In genomic region chr2:4913949-4914348, GRCm38 (mm10) we compare ENCODE assay signal across 23 mouse cellular contexts. TPM values are rescaled to one million over a fixed set of nuclear protein-coding genes. Genes with fewer than 3 reads are reported as not detected.
DNase-seq lines count a peak whose midpoint lies in the region; ATAC-seq and TF ChIP-seq lines count a peak whose summit lies in the region.
"Had no signal": no experiment of that assay in that cellular context is flagged by ENCODE, and none has a peak within 500 bp of the region (broad histone marks: within the 10 kb centered on the region; RNA-seq: fewer than 3 reads in every experiment).

No protein-coding gene starts in this region.

- H3K4me3 ChIP-seq in forebrain, embryonic 12.5 days (replicated peaks) = no peak overlapping the region
- no peak overlapping the region for H3K4me3 ChIP-seq in forebrain, postnatal 0 days (ENCODE audit: low read depth, low read length)
- no peak overlapping the region for H3K4me3 ChIP-seq in lung, embryonic 15.5 days
- H3K4me3 ChIP-seq: embryonic facial prominence, embryonic 13.5 days; heart, embryonic 10.5 days; limb, embryonic 13.5 days had no signal

- no peak overlapping the region for H3K4me2 ChIP-seq in forebrain, embryonic 12.5 days
- no peak overlapping the region for H3K4me2 ChIP-seq in forebrain, postnatal 0 days (ENCODE audit: low read depth)
- H3K4me2 ChIP-seq in lung, embryonic 15.5 days = no peak overlapping the region
- H3K4me2 ChIP-seq: embryonic facial prominence, embryonic 13.5 days; limb, embryonic 13.5 days; liver, embryonic 11.5 days had no signal

- peaks cover 8% of the 10 kb centered on the region; the same call in 1 of the 2 replicates for H3K4me1 ChIP-seq in forebrain, embryonic 12.5 days
- H3K4me1 ChIP-seq in forebrain, postnatal 0 days (ENCODE audit: insufficient read depth) = no peaks in the 10 kb centered on the region
- peaks cover 11% of the 10 kb centered on the region for H3K4me1 ChIP-seq in lung, embryonic 15.5 days

- no peaks in the 10 kb centered on the region for H3K9me3 ChIP-seq in forebrain, embryonic 12.5 days
- no peaks in the 10 kb centered on the region for H3K9me3 ChIP-seq in forebrain, postnatal 0 days (ENCODE audit: low read length)
- H3K9me3 ChIP-seq in lung, embryonic 15.5 days = no peaks in the 10 kb centered on the region
- H3K9me3 ChIP-seq: limb, embryonic 13.5 days had no signal

- H3K36me3 ChIP-seq in forebrain, embryonic 12.5 days (replicated peaks) = 0 out of 2 replicates have a peak, but pooled peaks cover 7% of the 10 kb centered on the region
- peaks cover under 1% of the 10 kb centered on the region; the same call in 1 of the 2 replicates for H3K36me3 ChIP-seq in forebrain, postnatal 0 days (ENCODE audit: insufficient read depth)
- H3K36me3 ChIP-seq in lung, embryonic 15.5 days = no peaks in the 10 kb centered on the region
- H3K36me3 ChIP-seq: embryonic facial prominence, embryonic 13.5 days had no signal

- 61% methylated on average over 7 of the region's 7 CpGs for WGBS in forebrain, embryonic 12.5 days
- 62% methylated on average over 7 of the region's 7 CpGs for WGBS in forebrain, postnatal 0 days
- 63% methylated on average over 7 of the region's 7 CpGs for WGBS in lung, embryonic 15.5 days

- no peak for TF ChIP-seq CTCF in forebrain, postnatal 0 days (IDR thresholded peaks at IDR 0.05; ENCODE audit: low read depth)

- H3K27ac ChIP-seq in forebrain, embryonic 12.5 days = 0 out of 2 replicates have a peak overlapping the region, but pooled peaks have one; percentile 5
- H3K27ac ChIP-seq in forebrain, postnatal 0 days (ENCODE audit: low read depth, low read length) = no peak overlapping the region
- H3K27ac ChIP-seq in lung, embryonic 15.5 days = peak overlapping the region; percentile 51
- H3K27ac ChIP-seq: embryonic facial prominence, embryonic 13.5 days; heart, embryonic 10.5 days; kidney, postnatal 0 days; limb, embryonic 13.5 days had no signal

- no peaks in the 10 kb centered on the region for H3K27me3 ChIP-seq in forebrain, embryonic 12.5 days
- H3K27me3 ChIP-seq in forebrain, postnatal 0 days (ENCODE audit: insufficient read depth, low read length) = no peaks in the 10 kb centered on the region
- H3K27me3 ChIP-seq in lung, embryonic 15.5 days = no peaks in the 10 kb centered on the region
- H3K27me3 ChIP-seq: embryonic facial prominence, embryonic 13.5 days; limb, embryonic 13.5 days had no signal

- no peak for DNase-seq in forebrain, postnatal 0 days
- no peak for DNase-seq in lung, postnatal 10 days
- peak; percentile 29 for DNase-seq in retina, postnatal 1 day
- no peak for DNase-seq in retina, embryonic 14.5 days (ENCODE audit: low spot score)
- DNase-seq: adrenal gland, adult 2 months; adrenal gland, postnatal 36 days; cerebellum, adult 18-20 months; gastrocnemius, postnatal 14 days; heart, postnatal 36 days; kidney, adult 8-10 months; kidney, postnatal 4 days; lung, postnatal 14 days; thymus, postnatal 14 days had no signal

- no peak overlapping the region for H3K9ac ChIP-seq in forebrain, embryonic 12.5 days
- H3K9ac ChIP-seq in forebrain, postnatal 0 days = no peak overlapping the region
- no peak overlapping the region for H3K9ac ChIP-seq in lung, embryonic 15.5 days
- H3K9ac ChIP-seq: embryonic facial prominence, embryonic 13.5 days; limb, embryonic 13.5 days had no signal

- ATAC-seq in forebrain, embryonic 12.5 days (ENCODE audit: low FRiP score) = no peak
- ATAC-seq in forebrain, postnatal 0 days = no peak
- no peak for ATAC-seq in lung, embryonic 15.5 days (ENCODE audit: borderline replicate concordance, extremely low read depth, low FRiP score, low TSS enrichment)
- ATAC-seq in activated CD4-positive, CD25-positive, alpha-beta regulatory T cell, adult 4 months = no peak
- ATAC-seq: CD4-positive, CD25-positive, alpha-beta regulatory T cell, adult 4 months; intestine, embryonic 16.5 days had no signal

RNA-seq across cellular contexts. Expression of gene Phyh, which starts 4.9 kb away (rescaled TPM):
- 43.4 and 44.0 TPM in 2 replicates for polyA plus RNA-seq in forebrain, embryonic 12.5 days (2016; fragmentation: Nextera tagmentation; extraction: Ambion mirVana)
- 43.3 and 46.7 TPM in 2 replicates for total RNA-seq in forebrain, postnatal 0 days (2014; rRNA removed)
- polyA plus RNA-seq in forebrain, postnatal 0 days (2015; fragmentation: Nextera tagmentation; extraction: Ambion mirVana) = 65.7 and 80.5 TPM in 2 replicates
- polyA plus RNA-seq in lung, embryonic 15.5 days (2015; fragmentation: Nextera tagmentation; extraction: Ambion mirVana) = 69.7 and 75.5 TPM in 2 replicates
- polyA plus RNA-seq in activated CD4-positive, CD25-positive, alpha-beta regulatory T cell, adult 4 months (2017; shearing (Covaris generic)) = 10 to 100 TPM; 89.5 to 92.7 TPM

RNA-seq across cellular contexts. Expression of gene Sephs1, which starts 32.6 kb away (rescaled TPM):
- 132 TPM in 2 replicates for polyA plus RNA-seq in forebrain, embryonic 12.5 days (2016; fragmentation: Nextera tagmentation; extraction: Ambion mirVana)
- 62.0 and 78.4 TPM in 2 replicates for total RNA-seq in forebrain, postnatal 0 days (2014; rRNA removed)
- 35.3 and 40.2 TPM in 2 replicates for polyA plus RNA-seq in forebrain, postnatal 0 days (2015; fragmentation: Nextera tagmentation; extraction: Ambion mirVana)
- polyA plus RNA-seq in lung, embryonic 15.5 days (2015; fragmentation: Nextera tagmentation; extraction: Ambion mirVana) = 95.8 and 98.8 TPM in 2 replicates
- polyA plus RNA-seq in activated CD4-positive, CD25-positive, alpha-beta regulatory T cell, adult 4 months (2017; shearing (Covaris generic)) = 10 to 100 TPM; 29.3 to 29.8 TPM
